Mouse (Mus musculus): Measurements from ENCODE around the gene Tm2d3. TPM values are rescaled to one million over a fixed set of nuclear protein-coding genes. Genes with fewer than 3 reads are reported as not detected.

Tm2d3 gene
- polyA plus RNA-seq, 1 experiment from 2014 or later = 72.1 TPM

- no peak overlapping the region for H3K4me3 ChIP-seq (ENCODE audit: low read depth, low read length)
- DNase-seq (ENCODE audit: low spot score) (no peak), ATAC-seq (ENCODE audit: low FRiP score) (no peak)
- H3K4me2 ChIP-seq (replicated peaks; ENCODE audit: low read depth, low read length) = no peak overlapping the region
- H3K27ac ChIP-seq (ENCODE audit: low read depth, low read length) = no peak overlapping the region
- H3K36me3 ChIP-seq (ENCODE audit: control insufficient read depth, insufficient read depth, low read length) = no peaks in the 10 kb centered on the region
- no peak overlapping the region for H3K9ac ChIP-seq (ENCODE audit: low read depth, low read length)
- H3K27me3 ChIP-seq (ENCODE audit: control insufficient read depth, insufficient read depth, low read length) = no peaks in the 10 kb centered on the region
- no peaks in the 10 kb centered on the region for H3K9me3 ChIP-seq (ENCODE audit: control insufficient read depth, low read length)
- no peaks in the 10 kb centered on the region for H3K4me1 ChIP-seq (replicated peaks; ENCODE audit: control insufficient read depth, insufficient read depth, low read length)
- WGBS = 90% methylated on average over 14 of the region's 14 CpGs
Observed at GRCm38 (mm10) chr7:65663886-65664285, 27.1 kb upstream of the Tm2d3 start.

- Histone ChIP-seq H3K36me3 (ENCODE audit: control insufficient read depth, insufficient read depth, low read length) (no peaks in the 10 kb centered on the region), H3K4me3 (ENCODE audit: low read depth, low read length) (no peak overlapping the region), H3K9me3 (ENCODE audit: control insufficient read depth, low read length) (no peaks in the 10 kb centered on the region), H3K4me1 (replicated peaks; ENCODE audit: control insufficient read depth, insufficient read depth, low read length) (no peaks in the 10 kb centered on the region), H3K27ac (ENCODE audit: low read depth, low read length) (no peak overlapping the region), H3K27me3 (ENCODE audit: control insufficient read depth, insufficient read depth, low read length) (no peaks in the 10 kb centered on the region), H3K4me2 (replicated peaks; ENCODE audit: low read depth, low read length) (no peak overlapping the region), H3K9ac (ENCODE audit: low read depth, low read length) (no peak overlapping the region)
- DNase-seq (ENCODE audit: low spot score) = no peak
- ATAC-seq (ENCODE audit: low FRiP score) = no peak
- WGBS = 92% methylated on average over 6 of the region's 6 CpGs
Observed at GRCm38 (mm10) chr7:65667491-65667890, 23.5 kb upstream of the Tm2d3 start.

- Histone ChIP-seq H3K9ac (ENCODE audit: low read depth, low read length) (no peak overlapping the region), H3K36me3 (ENCODE audit: control insufficient read depth, insufficient read depth, low read length) (no peaks in the 10 kb centered on the region), H3K4me1 (replicated peaks; ENCODE audit: control insufficient read depth, insufficient read depth, low read length) (no peaks in the 10 kb centered on the region), H3K27me3 (ENCODE audit: control insufficient read depth, insufficient read depth, low read length) (no peaks in the 10 kb centered on the region), H3K4me2 (replicated peaks; ENCODE audit: low read depth, low read length) (no peak overlapping the region), H3K9me3 (ENCODE audit: control insufficient read depth, low read length) (no peaks in the 10 kb centered on the region), H3K27ac (ENCODE audit: low read depth, low read length) (no peak overlapping the region), H3K4me3 (ENCODE audit: low read depth, low read length) (no peak overlapping the region)
- ATAC-seq (ENCODE audit: low FRiP score) = no peak
- 80% methylated on average over 10 of the region's 10 CpGs for WGBS
- no peak for DNase-seq (ENCODE audit: low spot score)
Observed at GRCm38 (mm10) chr7:65678050-65678449, 12.9 kb upstream of the Tm2d3 start.

- WGBS = 79% methylated on average over 7 of the region's 7 CpGs
- no peak for ATAC-seq (ENCODE audit: low FRiP score)
- H3K4me1 ChIP-seq (replicated peaks; ENCODE audit: control insufficient read depth, insufficient read depth, low read length) = no peaks in the 10 kb centered on the region
Observed at GRCm38 (mm10) chr7:65678900-65679595, 11.9 kb upstream of the Tm2d3 start.

DNA sequence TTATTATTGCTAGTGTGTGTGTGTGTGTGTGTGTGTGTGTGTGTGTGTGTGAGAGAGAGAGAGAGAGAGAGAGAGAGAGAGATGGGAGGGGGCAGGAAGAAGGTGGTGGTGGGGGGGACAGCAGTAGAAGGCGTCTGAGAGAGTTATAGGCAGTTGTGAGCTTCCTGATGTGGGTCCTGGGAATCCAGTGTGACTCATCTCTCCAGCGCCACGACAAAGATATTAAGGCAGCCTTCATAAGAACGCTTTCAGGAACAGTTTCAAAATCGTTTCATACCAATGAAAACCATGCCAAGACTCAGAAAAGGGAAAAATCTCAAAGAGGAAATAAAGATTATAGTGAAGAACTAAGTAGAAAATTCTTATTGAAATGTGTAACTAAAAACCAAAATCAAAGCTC is 9.8 kb upstream of the Tm2d3 start:
- DNase-seq (ENCODE audit: low spot score) = no peak
- no peaks in the 10 kb centered on the region for H3K4me1 ChIP-seq (replicated peaks; ENCODE audit: control insufficient read depth, insufficient read depth, low read length)
- ATAC-seq (ENCODE audit: low FRiP score) = no peak
- no peaks in the 10 kb centered on the region for H3K36me3 ChIP-seq (ENCODE audit: control insufficient read depth, insufficient read depth, low read length)
- 83% methylated on average over 5 of the region's 5 CpGs for WGBS
- no peak overlapping the region for H3K9ac ChIP-seq (ENCODE audit: low read depth, low read length)
- no peaks in the 10 kb centered on the region for H3K9me3 ChIP-seq (ENCODE audit: control insufficient read depth, low read length)
- no peak overlapping the region for H3K4me3 ChIP-seq (ENCODE audit: low read depth, low read length)
- no peak overlapping the region for H3K27ac ChIP-seq (ENCODE audit: low read depth, low read length)
- no peaks in the 10 kb centered on the region for H3K27me3 ChIP-seq (ENCODE audit: control insufficient read depth, insufficient read depth, low read length)
- no peak overlapping the region for H3K4me2 ChIP-seq (replicated peaks; ENCODE audit: low read depth, low read length)

More at GRCm38 (mm10) chr7:65678900-65679595, 11.9 kb upstream of the Tm2d3 start:
- Histone ChIP-seq H3K27ac (ENCODE audit: low read depth, low read length) (no peak overlapping the region), H3K9ac (ENCODE audit: low read depth, low read length) (no peak overlapping the region), H3K27me3 (ENCODE audit: control insufficient read depth, insufficient read depth, low read length) (no peaks in the 10 kb centered on the region), H3K4me2 (replicated peaks; ENCODE audit: low read depth, low read length) (no peak overlapping the region), H3K9me3 (ENCODE audit: control insufficient read depth, low read length) (no peaks in the 10 kb centered on the region), H3K36me3 (ENCODE audit: control insufficient read depth, insufficient read depth, low read length) (no peaks in the 10 kb centered on the region), H3K4me3 (ENCODE audit: low read depth, low read length) (no peak overlapping the region)
- no peak for DNase-seq (ENCODE audit: low spot score)

GRCm38 (mm10) chr7:65684256-65684835 is 6.6 kb upstream of the Tm2d3 start:
- WGBS = 65% methylated on average over 7 of the region's 7 CpGs
- no peak for ATAC-seq (ENCODE audit: low FRiP score)

DNA sequence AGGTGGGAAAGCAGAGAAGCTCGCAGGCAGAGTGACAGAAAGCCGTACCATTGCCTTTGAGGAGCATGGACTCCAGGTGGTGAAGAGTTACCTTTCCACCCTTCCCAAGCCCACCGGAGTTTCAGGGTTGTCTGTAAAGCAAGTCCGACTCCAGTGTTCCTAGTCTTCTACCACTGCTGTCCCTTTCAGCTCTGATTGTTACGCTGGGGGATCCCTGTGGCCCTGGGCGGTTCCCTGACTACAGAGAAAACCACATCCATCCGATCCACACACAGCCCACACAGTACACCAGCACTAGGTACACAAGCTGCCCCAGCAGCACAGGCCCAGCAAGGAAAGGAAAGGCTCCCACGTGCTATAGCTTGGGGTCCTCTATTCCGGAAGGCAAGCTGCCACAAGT is 4.3 kb upstream of the Tm2d3 start:
- DNase-seq (ENCODE audit: low spot score) (no peak), ATAC-seq (ENCODE audit: low FRiP score) (no peak)
- no peak overlapping the region for H3K4me3 ChIP-seq (ENCODE audit: low read depth, low read length)
- no peak overlapping the region for H3K9ac ChIP-seq (ENCODE audit: low read depth, low read length)
- 90% methylated on average over 9 of the region's 9 CpGs for WGBS
- H3K4me1 ChIP-seq (replicated peaks; ENCODE audit: control insufficient read depth, insufficient read depth, low read length) = no peaks in the 10 kb centered on the region
- H3K4me2 ChIP-seq (replicated peaks; ENCODE audit: low read depth, low read length) = no peak overlapping the region
- H3K27me3 ChIP-seq (ENCODE audit: control insufficient read depth, insufficient read depth, low read length) = no peaks in the 10 kb centered on the region
- no peak overlapping the region for H3K27ac ChIP-seq (ENCODE audit: low read depth, low read length)
- no peaks in the 10 kb centered on the region for H3K36me3 ChIP-seq (ENCODE audit: control insufficient read depth, insufficient read depth, low read length)
- H3K9me3 ChIP-seq (ENCODE audit: control insufficient read depth, low read length) = no peaks in the 10 kb centered on the region

More at GRCm38 (mm10) chr7:65684256-65684835, 6.6 kb upstream of the Tm2d3 start:
- H3K4me3 ChIP-seq (ENCODE audit: low read depth, low read length) = no peak overlapping the region
- no peak overlapping the region for H3K4me2 ChIP-seq (replicated peaks; ENCODE audit: low read depth, low read length)
- H3K9ac ChIP-seq (ENCODE audit: low read depth, low read length) = no peak overlapping the region
- H3K9me3 ChIP-seq (ENCODE audit: control insufficient read depth, low read length) = no peaks in the 10 kb centered on the region
- no peaks in the 10 kb centered on the region for H3K27me3 ChIP-seq (ENCODE audit: control insufficient read depth, insufficient read depth, low read length)
- H3K27ac ChIP-seq (ENCODE audit: low read depth, low read length) = no peak overlapping the region
- DNase-seq (ENCODE audit: low spot score) = no peak
- no peaks in the 10 kb centered on the region for H3K36me3 ChIP-seq (ENCODE audit: control insufficient read depth, insufficient read depth, low read length)
- H3K4me1 ChIP-seq (replicated peaks; ENCODE audit: control insufficient read depth, insufficient read depth, low read length) = no peaks in the 10 kb centered on the region

GRCm38 (mm10) chr7:65691929-65692605 is 1.1 kb downstream of the Tm2d3 start:
- Histone ChIP-seq H3K4me3 (ENCODE audit: low read depth, low read length) (no peak overlapping the region), H3K27ac (ENCODE audit: low read depth, low read length) (no peak overlapping the region), H3K4me2 (replicated peaks; ENCODE audit: low read depth, low read length) (no peak overlapping the region), H3K36me3 (ENCODE audit: control insufficient read depth, insufficient read depth, low read length) (no peaks in the 10 kb centered on the region), H3K4me1 (replicated peaks; ENCODE audit: control insufficient read depth, insufficient read depth, low read length) (0 out of 2 replicates have a peak, but pooled peaks cover 4% of the 10 kb centered on the region), H3K27me3 (ENCODE audit: control insufficient read depth, insufficient read depth, low read length) (no peaks in the 10 kb centered on the region), H3K9ac (ENCODE audit: low read depth, low read length) (no peak overlapping the region), H3K9me3 (ENCODE audit: control insufficient read depth, low read length) (no peaks in the 10 kb centered on the region)
- WGBS = 82% methylated on average over 8 of the region's 8 CpGs
- ATAC-seq (ENCODE audit: low FRiP score) (no peak), DNase-seq (ENCODE audit: low spot score) (no peak)

Measured in hindbrain, embryonic 11.5 days (tissue).